ENCODE assay signal across 8 mouse cellular contexts in genomic region chr14:6605004-6605403, GRCm38 (mm10). TPM values are rescaled to one million over a fixed set of nuclear protein-coding genes. Genes with fewer than 3 reads are reported as not detected.
DNase-seq lines count a peak whose midpoint lies in the region; ATAC-seq and TF ChIP-seq lines count a peak whose summit lies in the region.
"Not testable (repeated sequence)": the region's sequence is repeated elsewhere in the genome, so short reads cannot be mapped to it uniquely, and the experiment has no call there.
"Had no signal": no experiment of that assay in that cellular context is flagged by ENCODE, and none has a peak within 500 bp of the region (broad histone marks: within the 10 kb centered on the region; RNA-seq: fewer than 3 reads in every experiment).

No protein-coding gene starts in this region.

- not testable (repeated sequence) for TF ChIP-seq EP300 in liver, embryonic 14.5 days (IDR thresholded peaks at IDR 0.05; ENCODE audit: low read depth)

- peak; percentile 5 to 13 for DNase-seq in frontal cortex, postnatal 36 days (ENCODE audit: low spot score in 2 of 2)
- peak in 1 of 2 experiments; percentile 10 for DNase-seq in layer of hippocampus, adult 2 months (ENCODE audit: low spot score in 2 of 2)
- not testable (repeated sequence) for DNase-seq in liver, embryonic 14.5 days (ENCODE audit: low read depth in 3 of 3, low spot score in 3 of 3)

- not testable (repeated sequence) for H3K36me3 ChIP-seq in hindbrain, embryonic 12.5 days; liver, embryonic 14.5 days (replicated peaks; ENCODE audit: control insufficient read depth, insufficient read depth, low read depth); midbrain, embryonic 16.5 days (ENCODE audit: control insufficient read depth, insufficient read depth, low read length); stomach, embryonic 15.5 days

- peak; percentile 11; the same call in 1 of the 2 replicates for TF ChIP-seq CTCF in layer of hippocampus, adult 2 months (conservative IDR thresholded peaks at IDR 0.05)
- 0 out of 2 replicates have a peak, but pooled peaks have one; percentile 3 for TF ChIP-seq CTCF in liver, embryonic 14.5 days (IDR thresholded peaks at IDR 0.05; ENCODE audit: low read depth)

- not testable (repeated sequence) for H3K4me1 ChIP-seq in hindbrain, embryonic 12.5 days; liver, embryonic 14.5 days (replicated peaks; ENCODE audit: control insufficient read depth in 2 of 2, insufficient read depth in 2 of 2, low read length in 1 of 2); midbrain, embryonic 16.5 days (ENCODE audit: control insufficient read depth, insufficient read depth, low read length); stomach, embryonic 15.5 days

- not testable (repeated sequence) for H3K9ac ChIP-seq in hindbrain, embryonic 12.5 days; liver, embryonic 14.5 days (replicated peaks); stomach, embryonic 15.5 days
- peak overlapping the region; percentile 58 for H3K9ac ChIP-seq in midbrain, embryonic 16.5 days (ENCODE audit: low read depth, low read length)

- 0 out of 2 replicates have a peak, but pooled peaks have one; percentile 63 for ATAC-seq in common myeloid progenitor, adult 5-6 weeks (replicated peaks; ENCODE audit: low read depth, poor library complexity, severe bottlenecking)
- ATAC-seq in hindbrain, embryonic 12.5 days (ENCODE audit: low FRiP score); liver, embryonic 14.5 days (ENCODE audit: insufficient read depth); midbrain, embryonic 16.5 days; stomach, embryonic 15.5 days (ENCODE audit: insufficient read depth, low FRiP score, low read depth): not testable (repeated sequence)

- H3K4me2 ChIP-seq in hindbrain, embryonic 12.5 days (replicated peaks) = peak overlapping the region; percentile 63
- not testable (repeated sequence) for H3K4me2 ChIP-seq in liver, embryonic 14.5 days (ENCODE audit: low read depth)
- peak overlapping the region; percentile 67 for H3K4me2 ChIP-seq in midbrain, embryonic 16.5 days (ENCODE audit: low read length)
- H3K4me2 ChIP-seq in stomach, embryonic 15.5 days = peak overlapping the region; percentile 71

- not testable (repeated sequence) for H3K27ac ChIP-seq in hindbrain, embryonic 12.5 days; layer of hippocampus, adult 2 months; liver, embryonic 14.5 days; midbrain, embryonic 16.5 days (ENCODE audit: low read length); stomach, embryonic 15.5 days

- peak overlapping the region; percentile 40 for H3K4me3 ChIP-seq in hindbrain, embryonic 12.5 days
- H3K4me3 ChIP-seq in layer of hippocampus, adult 2 months = peak overlapping the region; percentile 37; the same call in 1 of the 2 replicates
- not testable (repeated sequence) for H3K4me3 ChIP-seq in liver, embryonic 14.5 days (ENCODE audit: insufficient read depth in 1 of 2, low read depth in 2 of 2, low read length in 2 of 2)
- peak overlapping the region; percentile 39 for H3K4me3 ChIP-seq in midbrain, embryonic 16.5 days (ENCODE audit: low read depth, low read length)
- peak overlapping the region; percentile 39 for H3K4me3 ChIP-seq in stomach, embryonic 15.5 days (replicated peaks)

- not testable (repeated sequence) for H3K9me3 ChIP-seq in hindbrain, embryonic 12.5 days (replicated peaks); liver, embryonic 14.5 days (ENCODE audit: control insufficient read depth, low read length); midbrain, embryonic 16.5 days (replicated peaks; ENCODE audit: control insufficient read depth, low read length, poor library complexity, severe bottlenecking); stomach, embryonic 15.5 days

- WGBS in hindbrain, embryonic 12.5 days = under 1% methylated on average over 16 of the region's 20 CpGs
- 2% methylated on average over 19 of the region's 20 CpGs for WGBS in liver, embryonic 14.5 days (ENCODE audit: insufficient replicate concordance)
- WGBS in midbrain, embryonic 16.5 days = 4% methylated on average over 12 of the region's 20 CpGs
- 0% methylated on average over 13 of the region's 20 CpGs for WGBS in stomach, embryonic 15.5 days

- H3K27me3 ChIP-seq in hindbrain, embryonic 12.5 days; liver, embryonic 14.5 days (ENCODE audit: control insufficient read depth, insufficient read depth, low read length); midbrain, embryonic 16.5 days (ENCODE audit: control insufficient read depth, insufficient read depth, low read depth, low read length); stomach, embryonic 15.5 days (replicated peaks): not testable (repeated sequence)

RNA-seq across cellular contexts. Expression of gene Gm3629, which starts 14.6 kb away (rescaled TPM):
- total RNA-seq in common myeloid progenitor, adult 5-6 weeks (2017) = not detected in 2 replicates
- 0.21 and 0.42 TPM in 2 replicates for polyA plus RNA-seq in hindbrain, embryonic 12.5 days (2016; fragmentation: Nextera tagmentation; extraction: Ambion mirVana)
- 1 to 10 TPM in 1 of 2 experiments, not detected in 1; 1.6 TPM for total RNA-seq in layer of hippocampus, adult 2 months (2021)
- polyA plus RNA-seq in liver, embryonic 14.5 days (2012; rRNA removed) = not detected in 2 replicates
- not detected in 2 replicates for polyA plus RNA-seq in liver, embryonic 14.5 days (2014; fragmentation: Nextera tagmentation; extraction: Ambion mirVana)
- polyA plus RNA-seq in midbrain, embryonic 16.5 days (2015; fragmentation: Nextera tagmentation; extraction: Ambion mirVana) = 0.92 and 1.0 TPM in 2 replicates
- 0.09 and 0.14 TPM in 2 replicates for polyA plus RNA-seq in stomach, embryonic 15.5 days (2015; fragmentation: Nextera tagmentation; extraction: Ambion mirVana)

RNA-seq across cellular contexts. Expression of gene Gm3460, which starts 17.2 kb away (rescaled TPM):
- total RNA-seq in common myeloid progenitor, adult 5-6 weeks (2017) = not detected in 2 replicates
- not detected in 2 replicates for polyA plus RNA-seq in hindbrain, embryonic 12.5 days (2016; fragmentation: Nextera tagmentation; extraction: Ambion mirVana)
- total RNA-seq in layer of hippocampus, adult 2 months (2021) = not detected
- not detected in 2 replicates for polyA plus RNA-seq in liver, embryonic 14.5 days (2012; rRNA removed)
- polyA plus RNA-seq in liver, embryonic 14.5 days (2014; fragmentation: Nextera tagmentation; extraction: Ambion mirVana) = not detected in 2 replicates
- 0.35 TPM in 1 of 2 replicates, not detected in the other for polyA plus RNA-seq in midbrain, embryonic 16.5 days (2015; fragmentation: Nextera tagmentation; extraction: Ambion mirVana)
- not detected in 2 replicates for polyA plus RNA-seq in stomach, embryonic 15.5 days (2015; fragmentation: Nextera tagmentation; extraction: Ambion mirVana)
- total RNA-seq: heart, postnatal 25 days had no signal
